Mouse (Mus musculus) intestine, embryonic 14.5 days (tissue): Measurements from ENCODE around the gene Erf. TPM values are rescaled to one million over a fixed set of nuclear protein-coding genes. Genes with fewer than 3 reads are reported as not detected.

ENCODE experiments used
- ATAC-seq: fragments of 200-750 bp; cut with Nextera tagmentation; replicated peaks from 2 replicates; pipeline ENCODE4 v1.8.0; 2017; ENCODE audit warnings: low read depth, moderate number of reproducible peaks, moderate TSS enrichment, moderate library complexity; ENCODE audit not compliant: low FRiP score, low TSS enrichment
- DNase-seq: peaks from one replicate; pipeline ENCODE4 v3.0.0-alpha.2; 2018; ENCODE audit warnings: low spot score
- H3K27ac ChIP-seq: fragments of 300-500 bp; sonication (generic); 2 replicates; pipeline ENCODE4 v1.5.1; 2014; ENCODE audit warnings: low read depth, mild to moderate bottlenecking, control low read depth
- H3K27me3 ChIP-seq: fragments of 300-500 bp; sonication (generic); replicated peaks from 2 replicates; pipeline ENCODE4 v1.6.1; 2014; ENCODE audit warnings: low read length, control low read depth; ENCODE audit not compliant: control insufficient read depth, insufficient read depth
- H3K36me3 ChIP-seq: fragments of 300-500 bp; sonication (generic); 2 replicates; pipeline ENCODE4 v1.6.1; 2014; ENCODE audit warnings: low read length, control low read depth; ENCODE audit not compliant: control insufficient read depth, insufficient read depth
- H3K4me1 ChIP-seq: fragments of 300-500 bp; sonication (generic); replicated peaks from 2 replicates; pipeline ENCODE4 v1.6.1; 2014; ENCODE audit warnings: low read length, control low read depth, mixed read lengths; ENCODE audit not compliant: control insufficient read depth, insufficient read depth
- H3K4me2 ChIP-seq: fragments of 300-500 bp; sonication (generic); 2 replicates; pipeline ENCODE4 v1.6.1; 2014; ENCODE audit warnings: low read length
- H3K4me3 ChIP-seq: fragments of 300-500 bp; sonication (generic); 2 replicates; pipeline ENCODE4 v1.5.1; 2014; ENCODE audit warnings: low read depth, low read length, control low read depth, mixed read lengths
- H3K9ac ChIP-seq: fragments of 300-500 bp; sonication (generic); 2 replicates; pipeline ENCODE4 v1.6.1; 2014; ENCODE audit warnings: mild to moderate bottlenecking, low read length
- H3K9me3 ChIP-seq: fragments of 300-500 bp; sonication (generic); 2 replicates; pipeline ENCODE4 v1.6.1; 2016; ENCODE audit warnings: low read length, control low read depth; ENCODE audit not compliant: control insufficient read depth
- WGBS: fragments of 180-500 bp; shearing (Covaris S2); extraction: QIAGEN DNeasy Blood & Tissue Kit; methylation state at CpG from one replicate; pipeline ENCODE4 v1.1.7; 2014; 5-methylcytosine and 5-hydroxymethylcytosine counted together
- polyA plus RNA-seq: library from polyadenylated mRNA; unstranded; fragments of >200 nt; fragmentation: Nextera tagmentation; extraction: Ambion mirVana; gene quantifications from 2 replicates; pipeline ENCODE4 v1.2.1, GENCODE M21; 2014

Erf gene
- polyA plus RNA-seq, 1 experiment from 2014 or later: 22.0 TPM

- WGBS: 87% methylated on average over 30 of the region's 30 CpGs
- Histone ChIP-seq H3K9ac (no peak overlapping the region), H3K36me3 (peaks cover 29% of the 10 kb centered on the region), H3K4me1 (peaks cover 19% of the 10 kb centered on the region), H3K27ac (no peak overlapping the region), H3K4me3 (no peak overlapping the region), H3K4me2 (no peak overlapping the region), H3K27me3 (no peaks in the 10 kb centered on the region), H3K9me3 (no peaks in the 10 kb centered on the region)
- no peak for ATAC-seq
- DNase-seq: no peak
These were observed 21.3 kb upstream of the Erf start for GRCm38 (mm10) chr7:25271651-25272444.

GRCm38 (mm10) chr7:25270652-25271633 lies 20.4 kb upstream of the Erf start:
- H3K4me1 ChIP-seq: peaks cover 22% of the 10 kb centered on the region
- WGBS: 90% methylated on average over 35 of the region's 35 CpGs

GRCm38 (mm10) chr7:25269545-25270271 lies 19.1 kb upstream of the Erf start:
- Histone ChIP-seq H3K4me1 (peaks cover 21% of the 10 kb centered on the region), H3K36me3 (peaks cover 29% of the 10 kb centered on the region), H3K9ac (peak overlapping the region; percentile 66), H3K9me3 (no peaks in the 10 kb centered on the region), H3K4me2 (peak overlapping the region; percentile 85), H3K27ac (0 out of 2 replicates have a peak overlapping the region, but pooled peaks have one; percentile 27), H3K4me3 (0 out of 2 replicates have a peak overlapping the region, but pooled peaks have one; percentile 78), H3K27me3 (no peaks in the 10 kb centered on the region)
- 88% methylated on average over 8 of the region's 8 CpGs for WGBS
- DNase-seq: no peak
- ATAC-seq: no peak

More at GRCm38 (mm10) chr7:25270652-25271633, 20.4 kb upstream of the Erf start:
- no peak for ATAC-seq
- Histone ChIP-seq H3K27ac (no peak overlapping the region), H3K36me3 (peaks cover 29% of the 10 kb centered on the region), H3K9ac (no peak overlapping the region), H3K4me3 (no peak overlapping the region), H3K27me3 (no peaks in the 10 kb centered on the region), H3K9me3 (no peaks in the 10 kb centered on the region), H3K4me2 (no peak overlapping the region)
- DNase-seq: no peak

- peak overlapping the region; percentile 66 for H3K9ac ChIP-seq
- no peaks in the 10 kb centered on the region for H3K27me3 ChIP-seq
- DNase-seq: no peak
- peaks cover 29% of the 10 kb centered on the region for H3K36me3 ChIP-seq
- H3K4me3 ChIP-seq: peak overlapping the region; percentile 78
- H3K9me3 ChIP-seq: no peaks in the 10 kb centered on the region
- no peak for ATAC-seq
- H3K4me2 ChIP-seq: peak overlapping the region; percentile 85
- 0 out of 2 replicates have a peak overlapping the region, but pooled peaks have one; percentile 27 for H3K27ac ChIP-seq
- H3K4me1 ChIP-seq: peaks cover 19% of the 10 kb centered on the region
- 43% methylated on average over 4 of the region's 4 CpGs for WGBS
These were observed 18.5 kb upstream of the Erf start for GRCm38 (mm10) chr7:25269029-25269428.

- peak overlapping the region; percentile 65 for H3K27ac ChIP-seq
- peaks cover 27% of the 10 kb centered on the region for H3K36me3 ChIP-seq
- H3K4me2 ChIP-seq: peak overlapping the region; percentile 85
- DNase-seq: no peak
- H3K4me3 ChIP-seq: peak overlapping the region; percentile 78
- 2% methylated on average over 7 of the region's 7 CpGs for WGBS
- H3K4me1 ChIP-seq: peaks cover 19% of the 10 kb centered on the region
- H3K9me3 ChIP-seq: no peaks in the 10 kb centered on the region
- ATAC-seq: no peak
- H3K9ac ChIP-seq: peak overlapping the region; percentile 66
- H3K27me3 ChIP-seq: no peaks in the 10 kb centered on the region
These were observed 18.0 kb upstream of the Erf start for GRCm38 (mm10) chr7:25268588-25268987.

GRCm38 (mm10) chr7:25267751-25268463 lies 17.3 kb upstream of the Erf start:
- H3K36me3 ChIP-seq: peaks cover 20% of the 10 kb centered on the region
- ATAC-seq: peak; percentile 96
- peaks cover 19% of the 10 kb centered on the region for H3K4me1 ChIP-seq
- no peaks in the 10 kb centered on the region for H3K9me3 ChIP-seq
- peak overlapping the region; percentile 67 for H3K9ac ChIP-seq
- no peaks in the 10 kb centered on the region for H3K27me3 ChIP-seq
- DNase-seq: peak; percentile 99
- H3K4me3 ChIP-seq: peak overlapping the region; percentile 78
- peak overlapping the region; percentile 85 for H3K4me2 ChIP-seq
- peak overlapping the region; percentile 92 for H3K27ac ChIP-seq
- WGBS: under 1% methylated on average over 33 of the region's 33 CpGs

- Histone ChIP-seq H3K4me1 (peaks cover 19% of the 10 kb centered on the region), H3K27ac (peak within 1 kb of the TSS; percentile 92), H3K9me3 (no peaks in the 10 kb centered on the region), H3K36me3 (peaks cover 14% of the 10 kb centered on the region), H3K4me3 (peak within 1 kb of the TSS; percentile 78), H3K9ac (peak within 1 kb of the TSS; percentile 67), H3K4me2 (peak within 1 kb of the TSS; percentile 85), H3K27me3 (no peaks in the 10 kb centered on the region)
- ATAC-seq: peak; percentile 89
- WGBS: 0% methylated on average over 28 of the region's 29 CpGs
- DNase-seq: no peak
These were observed 16.8 kb upstream of the Erf start, which contains the start of gene Cic for GRCm38 (mm10) chr7:25267301-25267750. TSS of gene Cic (plus strand) at chr7:25267704.
